Mouse (Mus musculus) layer of hippocampus, adult 8-10 months (tissue): ENCODE results near the gene Ranbp17. TPM values are rescaled to one million over a fixed set of nuclear protein-coding genes. Genes with fewer than 3 reads are reported as not detected.

Experiments used
- DNase-seq, 2 experiments: peaks; one replicate each; pipeline ENCODE4 v3.0.0; 2022; ENCODE audit warnings: low spot score in 2 of 2
- total RNA-seq, 4 experiments: library from RNA; stranded (reverse); gene quantifications; 2 replicates each; pipeline ENCODE4 v1.2.4; 2022

The Ranbp17 gene
- total RNA-seq, 4 experiments from 2014 or later: 7.3 to 10.9 (median 9.0) TPM

GRCm38 (mm10) chr11:33274294-33274693 is 239.3 kb downstream of the Ranbp17 start:
- DNase-seq: no peak

- DNase-seq: no peak
Measured at GRCm38 (mm10) chr11:33240295-33240694, 273.3 kb downstream of the Ranbp17 start.

- no peak for DNase-seq
Measured at GRCm38 (mm10) chr11:33234134-33234533, 279.4 kb downstream of the Ranbp17 start.

GRCm38 (mm10) chr11:33232056-33232455 is 281.5 kb downstream of the Ranbp17 start:
- no peak for DNase-seq

- no peak for DNase-seq
Measured at GRCm38 (mm10) chr11:33228186-33228585, 285.4 kb downstream of the Ranbp17 start.

GRCm38 (mm10) chr11:33226516-33226915 is 287.0 kb downstream of the Ranbp17 start:
- DNase-seq: no peak

GRCm38 (mm10) chr11:33221566-33222365 is 291.8 kb downstream of the Ranbp17 start:
- DNase-seq: no peak

GRCm38 (mm10) chr11:33220763-33221162 is 292.8 kb downstream of the Ranbp17 start:
- DNase-seq: no peak

- no peak for DNase-seq
Measured at GRCm38 (mm10) chr11:33217384-33218079, 296.0 kb downstream of the Ranbp17 start.

- no peak for DNase-seq
Measured at GRCm38 (mm10) chr11:33207411-33207810, 306.1 kb downstream of the Ranbp17 start.

- DNase-seq: no peak
Measured at GRCm38 (mm10) chr11:33204966-33205365, 308.6 kb downstream of the Ranbp17 start.

- no peak for DNase-seq
Measured at GRCm38 (mm10) chr11:33204329-33204705, 309.2 kb downstream of the Ranbp17 start.

GRCm38 (mm10) chr11:33203383-33204328 is 309.9 kb downstream of the Ranbp17 start, which contains the start of gene Tlx3:
Tlx3 (minus strand) TSS chr11:33203589.
- DNase-seq: no peak

- no peak for DNase-seq
Measured at GRCm38 (mm10) chr11:33202972-33203371, 310.6 kb downstream of the Ranbp17 start.

- DNase-seq: no peak
Measured at GRCm38 (mm10) chr11:33202296-33202695, 311.2 kb downstream of the Ranbp17 start.

GRCm38 (mm10) chr11:33201626-33202010 is 311.9 kb downstream of the Ranbp17 start:
- DNase-seq: no peak

- DNase-seq: no peak
Measured at GRCm38 (mm10) chr11:33200764-33201625, 312.6 kb downstream of the Ranbp17 start.

- no peak for DNase-seq
Measured at GRCm38 (mm10) chr11:33199906-33200763, 313.4 kb downstream of the Ranbp17 start.

- DNase-seq: no peak
Measured at GRCm38 (mm10) chr11:33199117-33199514, 314.4 kb downstream of the Ranbp17 start.
